Mouse (Mus musculus) forebrain, embryonic 14.5 days (tissue): ENCODE data around the gene Barx1. TPM values are rescaled to one million over a fixed set of nuclear protein-coding genes. Genes with fewer than 3 reads are reported as not detected.

Experiments
- ATAC-seq: fragments of 200-750 bp; cut with Nextera tagmentation; 2 replicates; pipeline ENCODE4 v1.8.0; 2017; ENCODE audit warnings: mild to moderate bottlenecking, moderate library complexity
- DNase-seq: peaks from one replicate; pipeline ENCODE4 v3.0.0-alpha.2; 2015; ENCODE audit warnings: low spot score
- H3K27ac ChIP-seq: fragments of 300-500 bp; sonication (generic); 2 replicates; pipeline ENCODE4 v1.5.1; 2014; ENCODE audit warnings: low read depth, mild to moderate bottlenecking, control low read depth, low read length, moderate library complexity
- H3K27me3 ChIP-seq: fragments of 300-500 bp; sonication (generic); replicated peaks from 2 replicates; pipeline ENCODE4 v1.6.1; 2014; ENCODE audit warnings: low read length, control low read depth, mixed read lengths; ENCODE audit not compliant: control insufficient read depth, insufficient read depth
- H3K36me3 ChIP-seq: fragments of 300-500 bp; sonication (generic); 2 replicates; pipeline ENCODE4 v1.6.1; 2014; ENCODE audit warnings: low read length, control low read depth; ENCODE audit not compliant: control insufficient read depth, insufficient read depth
- H3K4me1 ChIP-seq: fragments of 300-500 bp; sonication (generic); 2 replicates; pipeline ENCODE4 v1.6.1; 2014; ENCODE audit warnings: antibody characterized with exemption, low read length, control low read depth; ENCODE audit not compliant: control insufficient read depth, insufficient read depth
- H3K4me2 ChIP-seq: fragments of 300-500 bp; sonication (generic); 2 replicates; pipeline ENCODE4 v1.6.1; 2014; ENCODE audit warnings: mild to moderate bottlenecking, control low read depth, low read length
- H3K4me3 ChIP-seq: fragments of 300-500 bp; sonication (generic); 2 replicates; pipeline ENCODE4 v1.5.1; 2014; ENCODE audit warnings: low read depth, low read length, control low read depth
- H3K9ac ChIP-seq: fragments of 300-500 bp; sonication (generic); 2 replicates; pipeline ENCODE4 v1.6.1; 2014; ENCODE audit warnings: mild to moderate bottlenecking, low read length, control low read depth, moderate library complexity
- H3K9me3 ChIP-seq: fragments of 300-500 bp; sonication (generic); replicated peaks from 2 replicates; pipeline ENCODE4 v1.6.1; 2016; ENCODE audit warnings: low read length, control low read depth, mixed read lengths; ENCODE audit not compliant: control insufficient read depth
- WGBS: fragments of 180-500 bp; shearing (Covaris S2); extraction: QIAGEN DNeasy Blood & Tissue Kit; methylation state at CpG from one replicate; pipeline ENCODE4 v1.1.7; 2014; 5-methylcytosine and 5-hydroxymethylcytosine counted together
- polyA plus RNA-seq: library from polyadenylated mRNA; unstranded; fragments of >200 nt; fragmentation: Nextera tagmentation; extraction: Ambion mirVana; gene quantifications from 2 replicates; pipeline ENCODE4 v1.2.1, GENCODE M21; 2014

Barx1 gene
- polyA plus RNA-seq, 1 experiment from 2014 or later = not detected

GRCm38 (mm10) chr13:48686666-48687065, 23.9 kb downstream of the Barx1 start:
- 44% methylated on average over 5 of the region's 5 CpGs for WGBS
- ATAC-seq = no peak
- H3K36me3 ChIP-seq = no peaks in the 10 kb centered on the region

GRCm38 (mm10) chr13:48691991-48692390, 29.2 kb downstream of the Barx1 start:
- no peak overlapping the region for H3K9ac ChIP-seq
- no peak overlapping the region for H3K27ac ChIP-seq
- no peaks in the 10 kb centered on the region for H3K9me3 ChIP-seq
- ATAC-seq (no peak), DNase-seq (no peak)
- no peak overlapping the region for H3K4me3 ChIP-seq
- H3K4me2 ChIP-seq = no peak overlapping the region
- no peaks in the 10 kb centered on the region for H3K36me3 ChIP-seq
- 53% methylated on average over 2 of the region's 2 CpGs for WGBS
- no peaks in the 10 kb centered on the region for H3K27me3 ChIP-seq
- H3K4me1 ChIP-seq = peaks cover 5% of the 10 kb centered on the region; the same call in 1 of the 2 replicates

More at GRCm38 (mm10) chr13:48686666-48687065, 23.9 kb downstream of the Barx1 start:
- Histone ChIP-seq H3K4me1 (no peaks in the 10 kb centered on the region), H3K4me3 (no peak overlapping the region), H3K4me2 (no peak overlapping the region), H3K9me3 (no peaks in the 10 kb centered on the region), H3K27me3 (no peaks in the 10 kb centered on the region), H3K9ac (no peak overlapping the region), H3K27ac (no peak overlapping the region)
- no peak for DNase-seq

DNA sequence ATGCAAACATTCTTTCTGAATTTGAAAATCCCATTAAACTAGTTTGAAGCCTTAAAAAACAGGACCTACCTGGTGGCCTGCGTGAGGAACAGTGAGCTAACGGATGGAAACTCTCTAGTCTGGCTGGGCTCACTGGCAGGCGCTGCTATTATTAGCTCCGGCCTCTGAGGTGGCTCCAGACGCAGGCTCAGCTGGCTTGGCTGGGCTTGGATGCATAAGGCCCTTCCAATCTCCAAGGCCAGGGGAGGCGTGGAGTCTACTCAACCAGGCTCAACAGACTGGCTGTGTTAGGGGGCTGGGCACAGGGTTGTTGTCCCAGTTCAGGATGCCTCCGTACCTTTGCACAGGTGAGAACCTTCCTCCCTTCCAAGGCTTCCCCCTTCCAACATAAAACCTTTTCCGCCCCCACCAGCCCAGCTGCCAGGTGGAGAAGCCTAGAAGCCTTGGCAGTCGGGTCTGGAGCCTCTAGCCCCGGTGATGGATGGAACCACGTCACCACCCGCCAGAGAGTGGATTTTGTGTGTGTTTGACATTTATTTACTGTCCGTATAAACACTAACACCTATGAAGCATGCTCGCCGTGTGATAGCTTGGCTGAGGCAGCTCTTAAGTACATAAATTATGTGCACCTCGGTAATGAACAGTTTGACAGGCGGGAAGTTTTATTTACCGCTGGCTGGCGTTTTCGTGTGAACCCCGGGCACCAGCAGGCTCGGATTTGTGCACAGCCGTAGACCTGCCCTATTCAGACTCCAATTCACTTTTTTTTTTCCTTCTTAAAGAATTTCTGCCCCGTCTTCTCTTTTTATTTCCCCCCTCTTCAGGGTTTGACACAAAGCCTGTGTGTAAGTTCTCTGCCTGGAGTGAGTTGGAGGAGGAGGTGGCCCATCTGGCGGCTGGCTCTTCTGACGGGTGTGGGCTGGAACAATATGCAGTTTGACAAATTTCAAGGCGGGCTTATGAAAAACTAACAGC, 31.6 kb downstream of the Barx1 start:
- DNase-seq (peak; percentile 39), ATAC-seq (peak; percentile 42; the same call in 1 of the 2 replicates)
- Histone ChIP-seq H3K9ac (no peak overlapping the region), H3K4me3 (no peak overlapping the region), H3K4me2 (no peak overlapping the region), H3K27me3 (no peaks in the 10 kb centered on the region), H3K4me1 (peaks cover 5% of the 10 kb centered on the region; the same call in 1 of the 2 replicates), H3K36me3 (no peaks in the 10 kb centered on the region), H3K9me3 (no peaks in the 10 kb centered on the region), H3K27ac (no peak overlapping the region)
- WGBS = 44% methylated on average over 27 of the region's 27 CpGs

DNA sequence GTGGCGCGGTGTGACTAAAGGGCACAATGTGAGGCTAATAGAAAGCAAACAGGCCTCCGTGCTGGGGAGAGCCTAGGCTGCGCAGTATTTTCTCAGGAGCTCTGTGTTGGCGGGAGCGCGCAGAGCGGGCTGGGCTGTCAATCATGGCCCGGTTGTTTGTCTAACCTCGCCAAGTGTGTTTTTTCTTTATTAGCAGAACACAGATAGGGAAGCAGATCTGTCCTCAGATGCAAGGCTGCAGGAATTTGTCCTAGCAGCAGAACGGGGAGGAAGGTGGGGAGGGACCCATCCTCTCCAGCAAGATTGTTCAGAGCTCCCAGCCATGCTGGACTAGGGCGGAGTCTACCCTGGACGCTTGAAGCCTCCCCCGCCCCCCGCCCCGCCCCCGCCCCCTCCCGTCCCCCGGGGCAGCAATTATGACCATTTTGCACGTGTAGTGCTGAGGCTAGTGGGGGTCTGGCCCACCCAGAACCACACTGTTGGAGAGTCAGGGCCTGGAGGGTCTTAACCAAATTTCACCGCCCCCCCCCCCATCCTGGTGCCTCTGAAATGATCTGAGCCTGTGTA, 43.7 kb downstream of the Barx1 start:
- Histone ChIP-seq H3K9ac (peak overlapping the region; percentile 57), H3K4me2 (peak overlapping the region; percentile 47), H3K9me3 (no peaks in the 10 kb centered on the region), H3K4me3 (peak overlapping the region; percentile 34), H3K36me3 (no peaks in the 10 kb centered on the region), H3K27me3 (no peaks in the 10 kb centered on the region), H3K27ac (no peak overlapping the region), H3K4me1 (peaks cover 3% of the 10 kb centered on the region; the same call in 1 of the 2 replicates)
- under 1% methylated on average over 21 of the region's 21 CpGs for WGBS
- ATAC-seq (peak; percentile 89), DNase-seq (peak; percentile 72)

- ATAC-seq = no peak
- Histone ChIP-seq H3K4me2 (no peak overlapping the region), H3K36me3 (no peaks in the 10 kb centered on the region), H3K4me1 (no peaks in the 10 kb centered on the region), H3K4me3 (no peak overlapping the region), H3K27me3 (no peaks in the 10 kb centered on the region), H3K9me3 (no peaks in the 10 kb centered on the region), H3K27ac (no peak overlapping the region), H3K9ac (no peak overlapping the region)
- DNase-seq = no peak
- 78% methylated on average over 2 of the region's 2 CpGs for WGBS
These were observed 49.9 kb downstream of the Barx1 start for GRCm38 (mm10) chr13:48712675-48713074.

GRCm38 (mm10) chr13:48716075-48716474, 53.3 kb downstream of the Barx1 start:
- DNase-seq (no peak), ATAC-seq (no peak)
- Histone ChIP-seq H3K36me3 (no peaks in the 10 kb centered on the region), H3K4me3 (no peak overlapping the region), H3K9me3 (0 out of 2 replicates have a peak, but pooled peaks cover 4% of the 10 kb centered on the region), H3K27me3 (no peaks in the 10 kb centered on the region), H3K9ac (no peak overlapping the region), H3K4me1 (no peaks in the 10 kb centered on the region), H3K4me2 (no peak overlapping the region), H3K27ac (no peak overlapping the region)
- 71% methylated on average over 4 of the region's 4 CpGs for WGBS

Other genes starting within 250 kb of the Barx1 start
- 6.0 and 7.8 TPM in 2 replicates for gene Zfp169, start 149.5 kb upstream of the Barx1 start, polyA plus RNA-seq
- gene A830005F24Rik, start 149.4 kb upstream of the Barx1 start, polyA plus RNA-seq = 2.8 and 3.4 TPM in 2 replicates
- gene Ptpdc1, start 37.3 kb upstream of the Barx1 start, polyA plus RNA-seq = 12.7 and 18.8 TPM in 2 replicates
- 10.6 and 11.3 TPM in 2 replicates for gene Phf2, start 208.1 kb downstream of the Barx1 start, polyA plus RNA-seq